Mouse (Mus musculus) heart, postnatal 14 days (tissue): Measurements from ENCODE around the gene Psma6. TPM values are rescaled to one million over a fixed set of nuclear protein-coding genes. Genes with fewer than 3 reads are reported as not detected.

Source experiments
- DNase-seq, 2 experiments: peaks; one replicate each; pipeline ENCODE4 v3.0.0; 2021 to 2022
- intact Hi-C: fragments of 180-260 bp; cut with DNase I; formaldehyde crosslinking; loops from one replicate; pipeline ENCODE4 v1.15.1; 2025
- total RNA-seq, 2 experiments: library from RNA; stranded (reverse); gene quantifications; 2 replicates each; pipeline ENCODE4 v1.2.3; 2021

Psma6 gene
- total RNA-seq, 2 experiments from 2014 or later, result 160 to 168 TPM

DNA sequence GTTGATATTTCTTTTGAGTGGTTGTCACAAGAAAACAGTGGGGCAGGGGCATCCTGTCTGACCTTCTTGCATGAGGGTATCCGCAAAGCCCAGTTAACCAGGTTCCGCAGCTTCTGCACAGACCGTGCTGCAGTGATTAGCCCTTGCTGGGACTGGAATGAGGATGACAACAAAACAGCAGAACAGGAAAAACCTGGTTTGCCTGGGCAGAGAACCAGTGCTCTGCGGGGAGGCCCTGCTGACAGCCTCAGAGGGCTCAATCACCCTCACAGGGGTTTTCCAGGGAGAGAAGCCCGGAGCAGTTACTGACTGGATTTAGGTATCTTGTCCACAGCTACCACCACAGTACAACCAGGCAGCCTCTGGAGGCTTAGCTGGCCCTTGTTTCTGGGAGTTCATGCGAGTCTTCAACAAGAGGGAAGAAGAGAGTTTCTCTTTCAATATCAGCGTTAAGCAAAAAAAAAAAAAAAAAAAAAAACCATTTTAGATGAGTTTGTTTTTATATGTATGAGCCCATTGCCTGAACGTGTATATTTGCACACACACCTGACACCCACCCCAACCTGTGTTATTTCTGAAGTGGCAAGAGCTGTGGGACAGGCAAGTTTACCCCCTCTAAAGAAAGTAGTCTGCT is 49.9 kb downstream of the Psma6 start:
- no peak for DNase-seq
- intact Hi-C loops, result loop anchor here (5.0 kb wide), 1 partner anchor 67 kb away; no protein-coding TSS in a partner anchor

DNA sequence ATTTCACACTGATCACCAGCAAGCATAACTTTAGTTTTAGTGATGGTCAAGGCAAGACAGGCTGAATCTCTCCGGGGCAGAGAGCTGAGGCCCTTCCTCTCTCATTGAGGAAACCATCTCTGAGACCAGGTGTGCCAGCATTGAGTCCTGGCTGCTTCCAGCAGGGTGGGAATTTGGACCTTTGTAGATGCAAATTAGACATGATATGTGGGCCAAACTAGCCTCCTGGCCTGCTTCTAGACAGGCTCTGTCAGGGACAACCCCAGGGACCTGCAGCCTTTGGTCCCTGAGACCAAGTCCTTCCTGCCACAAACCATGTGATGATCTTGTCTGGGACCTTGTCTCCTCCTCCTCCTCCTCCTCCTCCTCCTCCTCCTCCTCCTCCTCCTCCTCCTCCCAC is 51.1 kb downstream of the Psma6 start:
- intact Hi-C loops, result no loop called here
- DNase-seq, result no peak

DNA sequence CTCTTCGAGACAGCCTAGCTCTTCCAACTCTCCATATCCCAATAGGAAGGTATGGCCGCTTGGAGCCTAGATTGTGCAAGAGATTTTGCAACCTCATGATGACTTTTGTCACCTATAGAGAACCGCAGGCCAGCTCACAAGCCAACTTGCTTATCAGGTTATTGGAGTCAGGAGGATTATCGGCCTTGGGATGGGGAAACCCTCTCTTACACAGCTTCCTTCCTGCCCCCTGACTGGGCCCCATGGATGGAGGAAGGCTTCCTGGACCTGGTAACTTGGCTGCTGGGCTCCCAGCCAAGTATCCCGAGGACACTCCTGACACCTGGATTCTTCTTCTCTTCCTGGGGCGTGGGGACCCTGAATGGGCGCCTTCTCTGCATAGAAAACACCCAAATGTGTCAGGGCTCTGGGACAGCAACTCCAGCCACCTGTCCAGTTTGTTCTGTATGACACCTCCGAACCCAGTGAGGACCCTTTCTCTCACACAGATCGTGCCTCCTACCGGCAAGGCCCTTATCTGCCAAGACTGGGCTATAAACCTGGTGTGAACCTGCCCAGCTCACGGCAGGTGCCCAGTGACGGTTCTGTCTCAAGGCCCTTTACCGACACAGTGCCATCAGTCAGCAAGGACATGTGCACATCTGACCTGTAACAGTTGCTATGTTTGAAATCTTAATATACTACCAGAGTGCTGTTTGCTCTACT is 53.3 kb downstream of the Psma6 start:
- intact Hi-C loops, result no loop called here
- DNase-seq, result no peak

DNA sequence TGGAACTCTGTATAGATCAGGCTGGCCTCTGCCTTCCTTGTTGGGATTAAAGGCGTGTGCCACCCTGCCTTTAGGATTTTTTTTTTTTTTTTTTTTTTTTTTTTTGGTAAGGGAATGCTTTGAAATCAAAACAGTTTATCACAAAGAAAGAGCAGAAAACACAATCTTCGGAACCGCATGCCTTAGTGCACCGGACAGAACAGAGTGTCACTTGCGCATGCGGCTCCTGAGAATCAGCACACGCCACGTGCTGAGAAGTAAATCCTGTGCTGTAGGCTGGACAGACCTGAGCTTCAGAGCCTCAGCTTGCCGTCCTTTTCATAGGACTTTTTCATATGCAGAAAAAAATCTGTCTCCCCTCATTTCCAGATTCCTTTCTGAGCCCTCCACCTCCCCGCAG is 54.0 kb downstream of the Psma6 start:
- intact Hi-C loops, result no loop called here
- no peak for DNase-seq

DNA sequence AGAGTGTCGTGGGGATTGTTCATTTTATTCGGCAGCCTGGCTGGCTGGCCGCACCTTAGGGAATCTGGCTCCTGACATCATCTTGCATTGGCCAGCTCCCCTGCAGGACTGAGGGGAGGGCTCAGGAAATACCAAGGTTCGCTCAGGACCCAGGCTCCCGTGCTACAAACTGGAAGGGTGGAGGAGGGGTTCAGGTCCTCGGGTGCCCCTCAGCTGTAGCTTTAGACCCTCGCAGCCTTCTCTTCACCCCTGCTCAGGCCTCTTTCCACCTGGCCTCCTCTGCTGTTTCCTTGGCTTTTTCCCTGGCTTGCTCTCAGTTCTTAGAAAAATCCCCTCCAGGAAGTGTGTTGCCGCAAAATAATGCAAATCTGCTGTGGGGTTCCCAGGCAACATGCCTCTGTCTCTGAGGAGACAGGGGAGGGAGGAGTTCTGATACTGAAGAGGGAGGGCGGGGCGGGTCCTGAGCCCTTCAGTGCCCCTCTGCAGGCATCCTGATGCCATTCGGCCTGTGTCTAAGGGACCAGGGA is 54.7 kb downstream of the Psma6 start:
- intact Hi-C loops, result no loop called here
- DNase-seq, result no peak

DNA sequence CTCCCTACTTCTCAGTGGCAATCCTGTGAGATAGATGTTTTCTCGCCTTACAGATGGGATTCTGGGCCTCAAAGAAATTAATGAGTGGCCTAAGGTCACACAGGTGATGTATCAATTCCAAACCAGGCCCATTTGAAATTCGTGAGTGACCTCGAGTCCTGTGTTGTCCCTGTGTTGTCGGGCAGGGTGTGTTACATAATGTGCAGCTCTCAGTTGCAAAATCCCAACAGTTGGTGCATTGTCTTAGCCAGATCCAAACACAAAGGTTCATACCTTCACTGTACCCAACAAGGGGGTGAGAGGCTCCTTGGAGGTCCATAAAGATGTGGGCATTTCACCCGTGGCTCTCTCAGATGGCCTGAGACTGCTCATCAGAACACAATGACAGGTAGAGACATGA is 56.4 kb downstream of the Psma6 start:
- intact Hi-C loops, result loop anchor here (5.0 kb wide), 1 partner anchor 43 kb away; no protein-coding TSS in a partner anchor
- no peak for DNase-seq

- no peak for DNase-seq
These were observed 58.2 kb downstream of the Psma6 start for GRCm38 (mm10) chr12:55442245-55442644.

GRCm38 (mm10) chr12:55442861-55443850 is 59.1 kb downstream of the Psma6 start:
- intact Hi-C loops, result loop anchor here (5.0 kb wide), 1 partner anchor 46 kb away; no protein-coding TSS in a partner anchor
- peak; percentile 80 to 86 for DNase-seq

More at GRCm38 (mm10) chr12:55442245-55442644, 58.2 kb downstream of the Psma6 start:
- intact Hi-C loops, result loop anchor here (5.0 kb wide), 1 partner anchor 45 kb away; no protein-coding TSS in a partner anchor

GRCm38 (mm10) chr12:55444031-55444451 is 60.0 kb downstream of the Psma6 start:
- intact Hi-C loops, result loop anchor here (5.0 kb wide), 1 partner anchor 47 kb away; no protein-coding TSS in a partner anchor
- DNase-seq, result no peak

- DNase-seq, result no peak
- intact Hi-C loops, result no loop called here
These were observed 61.6 kb downstream of the Psma6 start for GRCm38 (mm10) chr12:55445583-55445982.

DNA sequence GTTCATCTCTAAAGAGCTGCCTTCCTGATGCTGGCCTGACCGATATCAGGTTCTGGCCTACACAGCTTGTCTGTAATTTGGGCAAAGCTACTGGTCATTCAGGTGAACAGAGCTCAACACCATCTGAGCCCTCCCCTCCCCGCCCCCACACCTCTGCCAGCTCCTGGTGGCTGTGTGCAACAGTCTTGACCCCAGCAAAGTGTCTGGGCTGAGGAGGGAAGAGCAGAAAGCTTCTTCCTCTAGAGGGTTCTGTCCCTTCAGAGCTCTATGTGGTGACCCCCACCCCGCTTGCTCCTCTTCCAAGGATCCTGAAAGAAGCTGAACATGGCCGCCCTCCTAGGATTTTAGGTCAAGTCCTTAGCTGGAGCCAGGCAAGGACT is 62.3 kb downstream of the Psma6 start:
- intact Hi-C loops, result loop anchor here (1.0 kb wide), 1 partner anchor 46 kb away; the partner anchor contains the start of gene Nfkbia
- DNase-seq, result no peak

- intact Hi-C loops, result loop anchor here (1.0 kb wide), 1 partner anchor 45 kb away; the partner anchor contains the start of gene Nfkbia
- DNase-seq, result peak; percentile 77 to 83
These were observed 62.8 kb downstream of the Psma6 start for GRCm38 (mm10) chr12:55446746-55447395.

DNA sequence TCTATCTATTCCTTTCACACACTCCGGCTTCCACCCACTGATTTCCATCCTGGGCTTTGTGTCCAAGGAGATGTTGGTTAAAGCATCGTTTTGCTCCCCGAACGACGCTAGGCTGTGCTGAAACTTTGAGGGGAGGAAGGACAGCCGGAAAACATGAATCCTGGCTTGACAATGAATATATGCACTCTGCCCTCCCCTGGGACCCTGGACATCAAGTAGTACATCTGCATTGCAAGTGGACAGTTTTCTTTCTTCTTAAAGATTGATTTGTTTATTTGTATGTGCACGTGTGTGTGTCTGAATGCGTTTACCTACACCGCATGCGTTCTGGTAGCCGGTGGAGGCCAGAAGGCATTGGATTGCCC is 63.4 kb downstream of the Psma6 start:
- intact Hi-C loops, result no loop called here
- DNase-seq, result no peak

GRCm38 (mm10) chr12:55448457-55448856 is 64.4 kb downstream of the Psma6 start:
- intact Hi-C loops, result no loop called here
- no peak for DNase-seq

GRCm38 (mm10) chr12:55449048-55449447 is 65.0 kb downstream of the Psma6 start:
- intact Hi-C loops, result no loop called here
- DNase-seq, result no peak

DNA sequence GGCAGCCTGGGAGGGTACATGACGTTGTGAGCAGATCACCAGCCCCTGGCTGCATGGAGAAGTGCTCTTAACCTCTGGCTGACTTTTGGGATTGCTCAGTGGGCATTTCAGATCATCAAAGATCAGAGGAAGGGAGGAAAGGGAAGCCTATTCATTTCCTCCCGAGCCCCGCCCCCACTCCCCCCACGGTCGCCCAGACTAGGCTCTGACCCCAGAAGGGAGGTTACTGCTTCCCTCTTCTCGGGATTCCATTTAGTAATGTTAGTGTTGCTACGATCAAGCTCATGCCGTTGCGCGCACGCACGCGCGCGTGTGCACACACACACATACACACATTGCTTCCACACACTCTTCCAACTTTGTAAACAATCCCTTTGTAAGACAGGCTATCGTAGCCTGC is 66.4 kb downstream of the Psma6 start:
- DNase-seq, result peak in 1 of 2 experiments; percentile 33
- intact Hi-C loops, result no loop called here

- intact Hi-C loops, result no loop called here
- DNase-seq, result no peak
These were observed 68.8 kb downstream of the Psma6 start for GRCm38 (mm10) chr12:55452839-55453238.

DNA sequence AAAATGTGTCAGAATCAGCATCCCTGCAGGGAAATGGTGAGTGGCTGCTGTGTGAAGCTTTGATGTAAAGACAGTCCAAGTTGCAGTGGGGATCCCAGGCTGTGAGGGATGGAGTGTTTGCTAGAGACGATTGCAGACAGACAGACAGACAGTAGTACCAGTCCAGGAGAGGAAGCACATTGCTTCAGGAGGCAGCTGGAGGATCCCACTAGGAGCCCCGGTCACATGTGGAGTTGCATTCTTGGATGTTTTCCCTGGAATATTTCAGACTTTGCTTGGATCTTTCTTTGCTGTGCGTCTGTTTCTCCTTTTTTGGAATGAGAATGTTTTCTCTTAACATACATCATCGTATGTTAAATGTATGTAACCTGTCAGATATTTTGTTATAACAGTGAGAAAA is 69.9 kb downstream of the Psma6 start:
- no peak for DNase-seq
- intact Hi-C loops, result no loop called here

DNA sequence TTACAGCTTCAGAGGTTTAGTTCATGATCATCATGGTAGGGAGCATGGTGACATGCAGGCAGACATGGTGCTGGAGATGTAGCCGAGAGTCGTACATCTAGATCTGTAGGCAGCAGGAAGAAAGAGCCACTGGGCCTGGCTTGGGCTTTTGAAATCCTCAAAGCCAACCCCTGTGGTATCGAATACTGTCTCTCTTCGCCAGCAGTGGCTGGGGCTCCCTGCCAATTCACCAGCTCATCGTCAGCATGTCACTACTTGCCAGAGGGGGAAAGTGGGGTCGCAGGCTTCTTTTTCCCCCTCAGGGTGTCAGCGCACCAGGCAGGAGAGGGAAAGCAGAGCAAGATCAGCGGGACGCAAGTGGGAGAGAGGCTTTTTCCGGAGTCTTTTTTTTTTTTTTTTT is 71.2 kb downstream of the Psma6 start:
- DNase-seq, result no peak
- intact Hi-C loops, result no loop called here

DNA sequence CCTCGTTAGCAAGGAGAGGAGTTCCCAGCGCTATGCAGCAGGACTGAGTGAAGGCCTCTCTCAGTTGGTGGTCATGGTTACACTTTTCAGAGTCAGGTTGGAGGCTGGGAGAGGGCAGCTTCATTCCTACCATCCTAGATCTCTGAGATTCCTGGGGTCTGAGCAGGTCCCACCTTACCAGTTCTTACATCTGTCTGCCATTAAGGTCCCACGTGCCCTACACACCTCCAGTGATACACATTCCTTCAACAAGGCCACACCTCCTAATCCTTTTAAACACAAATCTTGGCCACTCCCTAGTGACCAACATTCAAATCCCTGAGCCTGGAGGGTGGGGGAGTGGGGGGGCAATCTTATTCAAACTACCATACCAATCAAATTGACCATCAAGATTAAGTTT is 72.1 kb downstream of the Psma6 start:
- intact Hi-C loops, result no loop called here
- DNase-seq, result no peak
